Mouse (Mus musculus): Measurements from ENCODE around the gene Anxa9.

DNA sequence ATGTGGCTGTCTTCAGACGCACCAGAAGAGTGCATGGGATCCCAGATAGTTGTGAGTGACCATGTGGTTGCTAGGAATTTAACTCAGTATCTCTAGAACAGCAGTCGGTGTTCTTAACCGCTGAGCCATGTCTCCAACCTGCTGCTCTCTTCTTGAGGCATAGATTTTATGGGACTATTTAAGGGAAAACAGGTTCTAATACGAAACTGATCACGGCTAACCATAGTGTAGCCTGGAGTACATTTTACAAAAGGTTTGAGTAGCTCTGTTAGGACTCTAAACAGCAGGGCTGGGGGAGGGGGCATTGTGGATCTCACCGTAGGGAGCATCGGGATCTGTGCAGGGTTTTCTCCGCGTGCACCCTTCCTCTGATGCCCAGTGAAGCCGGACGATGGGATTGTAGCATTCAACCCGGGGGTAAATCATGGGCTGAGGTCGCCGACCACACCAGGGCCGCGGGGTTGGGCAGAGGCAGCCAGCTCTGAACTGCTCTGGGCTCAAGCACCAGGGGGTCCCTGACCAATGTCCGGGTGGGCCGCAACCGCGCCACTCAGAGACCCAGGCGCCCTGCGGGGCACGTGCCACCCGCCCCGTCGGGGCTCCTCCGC, 7.6 kb upstream of the Anxa9 start, which contains the start of gene Cers2:
- TF ChIP-seq POLR2A (IDR thresholded peaks at IDR 0.05; ENCODE audit: low read depth, low read length) (no peak), CTCF (IDR thresholded peaks at IDR 0.05; ENCODE audit: extremely low read depth, insufficient read length, insufficient replicate concordance, low read depth, low read length) (no peak)
